Mouse (Mus musculus): Measurements from ENCODE around the gene Tomm6. TPM values are rescaled to one million over a fixed set of nuclear protein-coding genes. Genes with fewer than 3 reads are reported as not detected.

The Tomm6 gene
- polyA plus RNA-seq (2015; fragmentation: Nextera tagmentation; extraction: Ambion mirVana), result 425 and 452 TPM in 2 replicates

DNA sequence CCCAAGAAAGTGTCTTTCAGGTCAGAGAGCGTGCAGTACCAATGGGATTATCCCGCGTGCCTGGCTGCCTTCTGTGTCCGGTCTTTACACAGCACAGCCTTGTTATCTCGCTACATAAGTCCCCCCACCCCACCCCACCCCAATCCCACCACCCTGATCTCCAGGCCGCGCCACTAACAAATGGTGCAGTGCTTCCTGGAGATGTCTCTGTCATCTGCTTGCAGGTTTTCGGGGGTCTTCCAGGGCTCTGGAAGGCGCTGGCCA lies at the start of gene Tomm6:
Tomm6 (minus strand) TSS at position 43 of the 264 bp plus-strand sequence.
- 0% methylated on average over 9 of the region's 9 CpGs for WGBS
- H3K4me2 ChIP-seq (replicated peaks), result peak within 1 kb of the TSS; percentile 88
- H3K36me3 ChIP-seq, result peaks cover 17% of the 10 kb centered on the region

DNA sequence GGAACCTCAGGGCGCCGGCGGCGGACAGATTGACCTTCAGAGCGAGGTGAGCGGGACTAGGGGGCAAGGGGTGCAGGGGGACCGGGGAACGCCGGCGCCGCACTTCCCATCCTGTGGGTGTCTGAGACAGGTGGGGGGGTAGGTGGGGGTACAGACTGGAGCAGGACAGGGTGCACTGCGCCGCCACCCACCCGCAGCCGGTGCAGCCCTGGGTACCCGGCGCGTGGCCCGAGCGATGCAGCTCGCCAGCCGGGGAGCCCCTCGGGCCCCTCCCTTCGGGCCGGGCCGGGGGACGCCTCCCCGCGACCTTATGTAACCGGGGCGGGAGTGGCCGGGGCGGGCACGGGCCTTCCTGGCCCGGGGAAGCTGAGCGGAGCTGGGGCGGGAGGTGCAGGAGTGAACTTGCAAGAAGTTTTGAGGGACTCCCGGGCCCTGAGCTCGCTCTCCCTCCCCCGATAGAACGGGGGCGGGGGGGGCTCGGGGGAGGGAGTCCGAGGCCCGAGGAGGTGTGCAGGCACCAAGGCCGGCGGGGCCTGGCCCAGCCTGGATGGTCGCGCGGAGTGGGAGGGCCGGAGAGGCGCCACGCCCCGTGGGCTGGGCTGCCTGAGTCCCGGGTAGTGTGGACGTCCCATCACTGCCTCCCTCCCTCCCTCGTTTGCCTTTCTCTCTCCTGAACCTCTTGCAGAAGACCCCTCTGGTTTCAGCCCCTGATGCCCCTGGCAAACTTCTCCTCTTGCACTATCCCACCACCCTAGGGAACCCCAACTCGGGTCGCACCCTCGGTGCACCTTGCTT lies 49.3 kb upstream of the Tomm6 start:
- Histone ChIP-seq H3K4me2 (replicated peaks) (peak overlapping the region; percentile 95), H3K36me3 (no peaks in the 10 kb centered on the region), H3K4me1 (replicated peaks) (peaks cover 28% of the 10 kb centered on the region), H3K27me3 (replicated peaks) (no peaks in the 10 kb centered on the region), H3K4me3 (replicated peaks) (peak overlapping the region; percentile 85), H3K27ac (peak overlapping the region; percentile 88), H3K9me3 (no peaks in the 10 kb centered on the region), H3K9ac (peak overlapping the region; percentile 75)
- peak; percentile 88 for ATAC-seq
- 1% methylated on average over 55 of the region's 60 CpGs for WGBS

More for the DNA sequence above, at the start of gene Tomm6:
- Histone ChIP-seq H3K27ac (peak within 1 kb of the TSS; percentile 82), H3K4me1 (replicated peaks) (peaks cover 14% of the 10 kb centered on the region), H3K9me3 (no peaks in the 10 kb centered on the region), H3K27me3 (replicated peaks) (no peaks in the 10 kb centered on the region; the same call in 1 of the 2 replicates), H3K9ac (peak within 1 kb of the TSS; percentile 80), H3K4me3 (replicated peaks) (peak within 1 kb of the TSS; percentile 71)
- no peak for ATAC-seq

DNA sequence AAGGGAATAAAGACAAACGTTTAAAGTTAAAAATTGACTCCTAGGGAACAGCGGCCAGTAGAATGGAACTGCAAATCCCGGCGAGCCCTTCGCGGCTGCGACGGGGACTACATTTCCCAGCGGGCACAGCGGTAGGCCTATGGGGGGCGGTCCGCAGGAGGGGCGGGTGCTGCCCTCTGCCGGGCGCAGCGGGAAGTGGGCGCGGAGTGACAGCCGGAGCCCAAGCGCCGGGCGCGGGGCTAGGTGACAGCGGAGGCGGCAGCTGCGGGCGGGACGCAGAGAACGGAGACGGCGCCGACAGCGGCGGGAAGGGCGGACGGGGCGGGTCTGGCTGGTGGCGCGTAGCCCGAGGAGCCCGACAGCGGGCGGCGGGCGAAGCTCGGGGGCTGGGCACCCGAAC lies 48.7 kb upstream of the Tomm6 start, which contains the start of gene Tfeb:
Tfeb (plus strand) TSS at position 175 of the 400 bp plus-strand sequence.
- Histone ChIP-seq H3K4me2 (replicated peaks) (peak within 1 kb of the TSS; percentile 95), H3K27ac (peak within 1 kb of the TSS; percentile 88), H3K36me3 (no peaks in the 10 kb centered on the region), H3K9me3 (no peaks in the 10 kb centered on the region), H3K9ac (peak within 1 kb of the TSS; percentile 75), H3K4me1 (replicated peaks) (peaks cover 28% of the 10 kb centered on the region), H3K27me3 (replicated peaks) (no peaks in the 10 kb centered on the region), H3K4me3 (replicated peaks) (peak within 1 kb of the TSS; percentile 85)
- peak; percentile 72 for ATAC-seq
- under 1% methylated on average over 44 of the region's 47 CpGs for WGBS

DNA sequence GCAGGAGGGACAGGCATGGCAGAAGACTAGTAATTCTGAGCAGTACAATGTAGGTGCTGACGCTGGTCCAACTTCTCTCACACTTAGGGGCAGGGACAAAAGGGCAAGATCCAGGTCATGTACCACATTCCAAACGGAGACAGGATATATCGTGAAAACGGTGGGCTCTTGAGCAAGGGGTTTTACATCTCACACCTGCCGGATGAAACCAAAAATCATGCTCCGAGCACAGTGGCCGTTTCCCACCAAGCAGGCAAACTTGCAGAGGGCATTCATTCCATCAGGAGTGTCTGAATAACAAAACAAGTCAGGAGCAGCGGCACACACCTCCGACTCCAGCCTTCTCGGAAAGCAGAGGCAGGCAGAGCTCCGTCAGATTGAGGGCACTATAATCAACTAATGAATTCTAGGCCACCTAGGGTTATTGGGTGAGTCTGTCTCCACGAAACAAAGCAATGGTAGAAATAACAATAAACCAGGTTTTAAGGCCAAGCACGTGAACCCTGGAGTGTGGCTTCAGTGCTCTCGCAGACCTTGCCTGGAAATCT lies 47.4 kb upstream of the Tomm6 start:
- peaks cover 23% of the 10 kb centered on the region for H3K4me1 ChIP-seq (replicated peaks)
- no peak overlapping the region for H3K4me2 ChIP-seq (replicated peaks)
- H3K27me3 ChIP-seq (replicated peaks), result no peaks in the 10 kb centered on the region
- H3K27ac ChIP-seq, result no peak overlapping the region
- H3K9ac ChIP-seq, result no peak overlapping the region
- H3K36me3 ChIP-seq, result no peaks in the 10 kb centered on the region
- H3K9me3 ChIP-seq, result no peaks in the 10 kb centered on the region
- 78% methylated on average over 14 of the region's 14 CpGs for WGBS
- ATAC-seq, result no peak
- no peak overlapping the region for H3K4me3 ChIP-seq (replicated peaks)

DNA sequence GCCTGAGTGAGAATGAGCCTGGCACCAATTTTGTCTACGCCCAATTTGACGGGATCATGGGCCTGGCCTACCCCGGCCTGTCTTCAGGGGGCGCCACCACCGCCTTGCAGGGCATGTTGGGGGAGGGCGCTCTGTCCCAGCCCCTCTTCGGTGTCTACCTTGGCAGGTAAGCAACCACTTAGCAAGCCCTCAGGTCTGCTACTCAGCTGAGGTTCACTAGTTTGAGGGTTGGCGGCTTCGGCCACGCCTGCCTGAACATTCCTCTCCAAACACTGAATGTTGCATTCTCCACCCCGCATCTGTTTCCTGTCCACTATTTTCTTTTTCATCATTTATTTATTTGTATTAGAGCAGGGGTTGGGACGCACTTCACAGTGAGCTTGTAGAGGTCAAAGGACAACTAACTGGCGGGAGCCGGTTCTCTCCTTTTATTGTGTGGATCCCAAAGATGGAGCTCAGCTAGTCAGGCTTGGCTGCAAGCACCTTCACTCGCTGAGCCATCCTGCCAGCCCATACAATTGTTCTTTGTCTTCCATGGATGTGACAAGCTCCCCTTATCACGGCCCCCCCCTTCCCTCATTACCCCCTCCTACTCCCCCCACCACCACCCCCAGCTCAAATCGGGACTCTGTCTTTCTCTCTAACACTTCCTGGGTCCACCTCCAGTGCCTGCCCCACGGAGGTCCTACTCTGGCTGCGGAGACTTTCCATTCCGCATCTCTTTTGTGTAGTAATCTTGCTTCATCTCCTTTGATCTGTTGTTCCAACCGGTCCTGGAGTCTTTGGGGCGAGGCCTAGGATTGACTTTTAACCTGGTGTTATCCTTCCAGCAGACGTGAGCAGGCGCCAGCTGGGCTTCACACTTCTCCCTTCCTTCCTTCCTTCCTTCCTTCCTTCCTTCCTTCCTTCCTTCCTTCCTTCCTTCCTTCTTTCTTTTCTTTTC lies 42.7 kb upstream of the Tomm6 start:
- no peak for ATAC-seq
- 52% methylated on average over 24 of the region's 24 CpGs for WGBS
- H3K9me3 ChIP-seq, result no peaks in the 10 kb centered on the region

DNA sequence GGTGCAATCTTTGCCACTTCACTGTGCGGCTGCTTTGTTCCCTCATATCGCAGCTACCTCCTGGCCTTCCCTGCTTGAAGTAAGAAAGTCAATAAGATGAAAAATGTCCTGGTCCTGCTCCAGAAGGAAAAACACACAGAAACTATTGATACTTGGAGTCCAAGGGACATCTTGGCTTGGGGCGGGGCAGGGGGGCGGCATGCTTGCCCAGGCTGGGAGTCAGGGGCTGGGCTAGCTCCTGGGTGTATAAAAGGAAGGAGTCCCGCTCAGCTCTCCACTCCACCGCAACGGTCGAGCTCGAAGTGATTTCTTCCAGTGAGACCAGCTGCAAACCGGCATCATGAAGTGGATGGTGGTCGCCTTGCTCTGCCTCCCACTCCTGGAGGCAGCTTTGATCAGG lies 38.4 kb upstream of the Tomm6 start, which contains the start of gene Pgc:
Pgc (plus strand) TSS at position 277 of the 400 bp plus-strand sequence.
- Histone ChIP-seq H3K36me3 (no peaks in the 10 kb centered on the region), H3K27me3 (replicated peaks) (no peaks in the 10 kb centered on the region), H3K27ac (no peak within 1 kb of the TSS), H3K9me3 (no peaks in the 10 kb centered on the region), H3K9ac (no peak within 1 kb of the TSS), H3K4me1 (replicated peaks) (no peaks in the 10 kb centered on the region), H3K4me3 (replicated peaks) (no peak within 1 kb of the TSS), H3K4me2 (replicated peaks) (no peak within 1 kb of the TSS)
- 65% methylated on average over 11 of the region's 11 CpGs for WGBS
- ATAC-seq, result no peak

More for the DNA sequence above, 42.7 kb upstream of the Tomm6 start:
- H3K4me3 ChIP-seq (replicated peaks), result no peak overlapping the region
- no peak overlapping the region for H3K9ac ChIP-seq
- no peak overlapping the region for H3K4me2 ChIP-seq (replicated peaks)
- no peaks in the 10 kb centered on the region for H3K27me3 ChIP-seq (replicated peaks)
- no peaks in the 10 kb centered on the region for H3K36me3 ChIP-seq
- peaks cover 5% of the 10 kb centered on the region; the same call in 1 of the 2 replicates for H3K4me1 ChIP-seq (replicated peaks)
- H3K27ac ChIP-seq, result no peak overlapping the region

DNA sequence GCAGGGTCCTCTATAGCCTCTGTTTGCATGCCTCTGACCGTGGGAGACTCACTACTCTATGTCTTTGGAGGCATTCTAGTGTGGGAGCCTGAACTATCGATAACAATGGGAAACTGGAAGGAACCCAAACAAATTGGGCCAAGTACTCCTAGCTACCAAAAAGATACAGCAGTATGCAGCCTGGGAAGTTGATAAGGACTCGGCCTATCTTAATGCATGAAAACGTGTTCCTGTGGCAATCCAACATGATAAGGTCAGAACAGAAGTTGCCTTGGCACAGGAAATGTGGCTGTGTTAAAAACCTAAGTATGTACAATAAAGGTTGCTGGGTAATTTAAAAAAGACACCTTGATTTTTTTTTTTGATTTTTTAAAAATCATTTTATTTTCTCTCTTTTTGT lies 33.0 kb upstream of the Tomm6 start:
- no peaks in the 10 kb centered on the region for H3K27me3 ChIP-seq (replicated peaks)
- no peak overlapping the region for H3K4me2 ChIP-seq (replicated peaks)
- no peak overlapping the region for H3K27ac ChIP-seq
- ATAC-seq, result no peak
- H3K9ac ChIP-seq, result no peak overlapping the region
- no peak overlapping the region for H3K4me3 ChIP-seq (replicated peaks)
- no peaks in the 10 kb centered on the region for H3K4me1 ChIP-seq (replicated peaks)
- WGBS, result 76% methylated on average over 4 of the region's 4 CpGs
- H3K9me3 ChIP-seq, result no peaks in the 10 kb centered on the region
- no peaks in the 10 kb centered on the region for H3K36me3 ChIP-seq

DNA sequence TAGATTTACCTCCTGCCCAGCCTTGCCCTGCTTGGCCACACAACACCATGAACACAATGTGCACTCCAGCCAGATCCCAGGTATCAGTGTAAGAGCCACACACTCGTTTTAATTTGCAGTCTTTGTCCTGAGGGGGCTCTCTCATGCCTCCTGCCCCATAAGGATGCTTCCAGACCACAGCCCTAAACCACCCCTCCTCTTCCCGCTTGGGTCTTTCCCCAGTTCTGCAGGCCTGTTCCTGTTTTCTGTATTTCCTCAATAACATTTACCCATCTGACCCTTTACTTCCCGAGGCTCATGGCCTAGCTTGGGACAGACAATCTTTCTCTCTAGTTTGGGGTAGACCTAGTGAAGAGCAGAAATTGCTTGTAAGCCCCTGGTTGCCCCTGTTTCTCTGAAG lies 26.9 kb upstream of the Tomm6 start:
- Histone ChIP-seq H3K9me3 (no peaks in the 10 kb centered on the region), H3K36me3 (no peaks in the 10 kb centered on the region), H3K27me3 (replicated peaks) (no peaks in the 10 kb centered on the region), H3K4me2 (replicated peaks) (no peak overlapping the region), H3K9ac (no peak overlapping the region), H3K27ac (no peak overlapping the region), H3K4me1 (replicated peaks) (0 out of 2 replicates have a peak, but pooled peaks cover 4% of the 10 kb centered on the region), H3K4me3 (replicated peaks) (no peak overlapping the region)
- ATAC-seq, result no peak
- 51% methylated on average over 3 of the region's 3 CpGs for WGBS

DNA sequence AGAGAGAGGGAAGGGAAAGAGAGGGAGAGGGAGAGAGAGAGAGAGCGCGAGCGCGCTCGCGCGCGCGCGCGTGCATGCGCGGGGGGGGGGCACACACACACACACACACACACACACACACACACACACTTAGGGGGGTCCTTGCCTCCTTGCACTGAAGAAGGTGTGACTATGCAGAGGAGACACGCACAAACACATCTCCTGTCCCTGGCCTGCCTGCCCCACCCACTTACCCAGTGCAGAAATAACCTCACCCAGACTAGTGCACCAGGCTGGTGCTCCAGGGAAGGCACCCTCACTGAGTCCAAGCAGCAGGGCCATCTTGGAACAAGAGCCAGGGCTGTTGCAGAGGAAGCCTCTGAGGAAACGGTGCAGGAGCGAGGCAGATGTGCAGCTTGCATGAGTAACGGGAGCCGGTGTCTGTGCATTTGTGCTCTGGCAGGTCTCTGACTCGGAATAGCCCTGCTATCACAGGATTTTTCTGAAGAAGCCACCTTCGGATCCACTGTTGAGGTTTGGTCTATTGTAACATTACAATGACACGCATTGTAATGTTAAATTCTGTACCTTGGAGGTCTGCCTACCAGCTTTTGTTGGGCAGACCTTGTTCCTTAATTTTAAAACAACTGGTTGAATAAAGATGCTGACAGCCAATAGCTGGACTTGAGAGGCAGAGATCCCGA lies 24.8 kb upstream of the Tomm6 start:
- Histone ChIP-seq H3K4me3 (replicated peaks) (no peak overlapping the region), H3K4me1 (replicated peaks) (0 out of 2 replicates have a peak, but pooled peaks cover 4% of the 10 kb centered on the region), H3K36me3 (no peaks in the 10 kb centered on the region), H3K27me3 (replicated peaks) (no peaks in the 10 kb centered on the region), H3K4me2 (replicated peaks) (no peak overlapping the region), H3K9ac (no peak overlapping the region), H3K9me3 (no peaks in the 10 kb centered on the region), H3K27ac (no peak overlapping the region)
- WGBS, result 48% methylated on average over 21 of the region's 22 CpGs
- ATAC-seq, result no peak

DNA sequence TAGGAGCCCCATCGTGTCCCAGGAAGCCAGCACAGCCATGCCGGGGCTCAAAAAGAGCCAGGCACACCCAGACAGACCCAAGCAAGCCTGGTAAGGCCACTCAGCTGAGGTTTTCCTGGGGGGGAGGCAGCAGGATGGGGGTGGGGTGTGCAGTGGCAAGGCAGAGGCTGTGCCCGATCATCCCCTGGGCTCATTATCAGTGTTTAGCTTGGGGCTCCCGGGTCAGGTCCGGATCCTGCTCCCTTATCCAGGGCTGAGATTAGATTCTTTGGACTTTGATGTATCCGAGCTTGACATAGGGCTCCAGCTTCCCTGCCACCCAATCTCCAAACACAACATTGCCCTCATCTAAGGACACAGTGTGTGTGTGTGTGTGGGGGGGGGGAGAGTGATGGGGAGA lies 23.7 kb upstream of the Tomm6 start:
- 60% methylated on average over 6 of the region's 6 CpGs for WGBS

DNA sequence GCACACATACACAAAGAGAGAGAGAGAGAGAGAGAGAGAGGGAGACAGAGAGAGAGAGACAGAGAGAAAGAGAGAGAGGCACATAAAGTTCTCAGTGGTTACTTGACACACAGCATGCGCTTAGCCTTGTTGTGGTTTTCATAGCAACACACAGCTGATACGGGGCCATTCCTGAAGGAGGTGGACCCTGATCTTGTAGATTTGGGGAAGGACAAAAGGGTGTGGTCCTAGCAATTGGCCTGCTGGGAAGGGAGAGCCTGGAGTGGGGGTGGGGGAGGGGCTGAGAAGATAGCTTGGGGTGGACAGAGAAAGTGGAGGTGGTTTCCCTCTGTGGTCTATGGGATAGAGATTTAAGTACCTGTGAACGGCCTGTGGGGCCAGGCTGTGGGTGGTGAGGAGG lies 21.9 kb upstream of the Tomm6 start:
- 0 out of 2 replicates have a peak, but pooled peaks cover 10% of the 10 kb centered on the region for H3K4me1 ChIP-seq (replicated peaks)
- H3K27ac ChIP-seq, result no peak overlapping the region
- no peaks in the 10 kb centered on the region for H3K27me3 ChIP-seq (replicated peaks)
- H3K36me3 ChIP-seq, result no peaks in the 10 kb centered on the region
- H3K9me3 ChIP-seq, result no peaks in the 10 kb centered on the region
- no peak overlapping the region for H3K9ac ChIP-seq
- no peak for ATAC-seq
- H3K4me2 ChIP-seq (replicated peaks), result no peak overlapping the region
- H3K4me3 ChIP-seq (replicated peaks), result no peak overlapping the region
- WGBS, result 62% methylated on average over 3 of the region's 3 CpGs

More for the DNA sequence above, 23.7 kb upstream of the Tomm6 start:
- no peak overlapping the region for H3K4me3 ChIP-seq (replicated peaks)
- no peak overlapping the region for H3K4me2 ChIP-seq (replicated peaks)
- H3K27ac ChIP-seq, result no peak overlapping the region
- H3K27me3 ChIP-seq (replicated peaks), result no peaks in the 10 kb centered on the region
- peak; percentile 27; the same call in 1 of the 2 replicates for ATAC-seq
- H3K4me1 ChIP-seq (replicated peaks), result 0 out of 2 replicates have a peak, but pooled peaks cover 4% of the 10 kb centered on the region
- H3K36me3 ChIP-seq, result no peaks in the 10 kb centered on the region
- no peaks in the 10 kb centered on the region for H3K9me3 ChIP-seq
- H3K9ac ChIP-seq, result no peak overlapping the region
